Mouse (Mus musculus) adrenal gland, adult 10 weeks (tissue): Measurements from ENCODE around the gene Cyyr1. TPM values are rescaled to one million over a fixed set of nuclear protein-coding genes. Genes with fewer than 3 reads are reported as not detected.

Experiments used
- polyA plus RNA-seq: library from polyadenylated mRNA; stranded (reverse); fragments of 350-450 nt; fragmentation: Illumina TruSeq; extraction: RNeasy Lipid Tissue Mini Kit (QIAGEN cat#74804); gene quantifications from one replicate; pipeline ENCODE4 v1.2.3, GENCODE M21; 2014; ENCODE audit warnings: low read depth, low replicate concordance

Cyyr1 gene
- polyA plus RNA-seq: 66.7 TPM

GRCm38 (mm10) chr16:85553297-85553696 lies at the start of gene Cyyr1:
Cyyr1 (minus strand) TSS chr16:85553397.

Other genes with a start within 250 kb of the Cyyr1 start
- gene Adamts1, start 249.7 kb upstream of the Cyyr1 start, polyA plus RNA-seq: 20.8 TPM